In genomic region chr7:132765629-132766186, GRCm38 (mm10) we compare ENCODE assay signal across 11 mouse cellular contexts. TPM values are rescaled to one million over a fixed set of nuclear protein-coding genes. Genes with fewer than 3 reads are reported as not detected.
DNase-seq lines count a peak whose midpoint lies in the region; ATAC-seq and TF ChIP-seq lines count a peak whose summit lies in the region.
"Had no signal": no experiment of that assay in that cellular context is flagged by ENCODE, and none has a peak within 500 bp of the region (broad histone marks: within the 10 kb centered on the region; RNA-seq: fewer than 3 reads in every experiment).

No protein-coding gene starts in this region.

- H3K4me3 ChIP-seq in heart, adult 2 months, result no peak overlapping the region
- peak overlapping the region; percentile 2 to 3; a peak in 2 of 4 replicates for H3K4me3 ChIP-seq in liver, embryonic 14.5 days (ENCODE audit: insufficient read depth in 1 of 2, low read depth in 2 of 2, low read length in 2 of 2)

- intact Hi-C loops in heart, adult 2 months (cut with DNase I), result no loop called here

- 64% methylated on average over 3 of the region's 3 CpGs for WGBS in heart, adult 2 months
- WGBS in liver, embryonic 14.5 days (ENCODE audit: insufficient replicate concordance), result 44% methylated on average over 3 of the region's 3 CpGs

- peaks cover 30% of the 10 kb centered on the region for H3K36me3 ChIP-seq in heart, adult 2 months (ENCODE audit: control insufficient read depth, insufficient read depth, low read length)
- peaks cover 70% of the 10 kb centered on the region for H3K36me3 ChIP-seq in liver, embryonic 14.5 days (replicated peaks; ENCODE audit: control insufficient read depth, insufficient read depth, low read depth)

- no peaks in the 10 kb centered on the region for H3K9me3 ChIP-seq in liver, embryonic 14.5 days (ENCODE audit: control insufficient read depth, low read length)

- peaks cover 22% of the 10 kb centered on the region for H3K4me1 ChIP-seq in heart, adult 2 months (ENCODE audit: control insufficient read depth, insufficient read depth, low read length)
- peaks cover 58 to 63% of the 10 kb centered on the region in 2 experiments for H3K4me1 ChIP-seq in liver, embryonic 14.5 days (replicated peaks; ENCODE audit: control insufficient read depth in 2 of 2, insufficient read depth in 2 of 2, low read length in 1 of 2)

- peak overlapping the region; percentile 73 for H3K4me2 ChIP-seq in liver, embryonic 14.5 days (ENCODE audit: low read depth)

- no peak overlapping the region for H3K9ac ChIP-seq in heart, adult 2 months (ENCODE audit: low read depth, low read length)
- H3K9ac ChIP-seq in liver, embryonic 14.5 days (replicated peaks), result peak overlapping the region; percentile 53

- no peak for TF ChIP-seq CTCF in heart, adult 2 months (IDR thresholded peaks at IDR 0.05)
- no peak for TF ChIP-seq CTCF in liver, embryonic 14.5 days (IDR thresholded peaks at IDR 0.05; ENCODE audit: low read depth)

- ATAC-seq in common myeloid progenitor, adult 5-6 weeks (replicated peaks; ENCODE audit: low read depth, poor library complexity, severe bottlenecking), result peak; percentile 47
- ATAC-seq in liver, embryonic 14.5 days (ENCODE audit: insufficient read depth), result peak; percentile 67

- H3K79me2 ChIP-seq in heart, adult 2 months (replicated peaks; ENCODE audit: control insufficient read depth, insufficient read depth, low read length), result peaks cover 8% of the 10 kb centered on the region; the same call in 1 of the 2 replicates

- TF ChIP-seq POLR2A in heart, adult 2 months (IDR thresholded peaks at IDR 0.05; ENCODE audit: insufficient read depth, low read depth, low read length), result no peak

- no peaks in the 10 kb centered on the region for H3K27me3 ChIP-seq in heart, adult 2 months (ENCODE audit: control insufficient read depth, insufficient read depth, low read length)
- no peaks in the 10 kb centered on the region for H3K27me3 ChIP-seq in liver, embryonic 14.5 days (ENCODE audit: control insufficient read depth, insufficient read depth, low read length)

- no peak for DNase-seq in heart, adult 2 months
- no peak for DNase-seq in heart, postnatal 4 days
- DNase-seq in 3T3-L1 (ENCODE audit: low read depth, low spot score), result peak; percentile 13
- DNase-seq in liver, embryonic 14.5 days (ENCODE audit: low read depth in 3 of 3, low spot score in 3 of 3), result no peak
- no peak for DNase-seq in right cerebral cortex, postnatal 36 days (ENCODE audit: low spot score in 2 of 2)
- no peak for DNase-seq in cerebellum, adult 9-10 months
- DNase-seq in retina, embryonic 14.5 days (ENCODE audit: low spot score), result no peak
- DNase-seq: cerebellum, adult 11 months; gastrocnemius, postnatal 14 days; retina, postnatal 1 day had no signal

- H3K27ac ChIP-seq in heart, adult 2 months, result peak overlapping the region; percentile 65
- H3K27ac ChIP-seq in liver, embryonic 14.5 days, result peak overlapping the region; percentile 85

- TF ChIP-seq EP300 in heart, adult 2 months (IDR thresholded peaks at IDR 0.05; ENCODE audit: insufficient read depth, low read depth, low read length), result no peak
- TF ChIP-seq EP300 in liver, embryonic 14.5 days (IDR thresholded peaks at IDR 0.05; ENCODE audit: low read depth), result no peak

RNA-seq across cellular contexts. Expression of gene Fam53b, which starts 48.0 kb away (rescaled TPM):
- total RNA-seq in heart, adult 2 months (2021), result 10 to 100 TPM; 22.0 to 26.9 TPM
- polyA plus RNA-seq in heart, adult 2 months (2012; rRNA removed), result 22.5 and 25.7 TPM in 2 replicates
- total RNA-seq in heart, postnatal 4 days (2021), result 10 to 100 TPM; 29.6 to 38.3 TPM
- 10.6 and 19.9 TPM in 2 replicates for total RNA-seq in common myeloid progenitor, adult 5-6 weeks (2017)
- polyA plus RNA-seq in liver, embryonic 14.5 days (2012; rRNA removed), result 12.9 and 14.7 TPM in 2 replicates
- 20.0 and 22.2 TPM in 2 replicates for polyA plus RNA-seq in liver, embryonic 14.5 days (2014; fragmentation: Nextera tagmentation; extraction: Ambion mirVana)
